Mouse (Mus musculus) embryonic facial prominence, embryonic 15.5 days (tissue): ENCODE results near the gene Slc12a4. TPM values are rescaled to one million over a fixed set of nuclear protein-coding genes. Genes with fewer than 3 reads are reported as not detected.

Experiments used
- ATAC-seq: fragments of 200-750 bp; cut with Nextera tagmentation; 2 replicates; pipeline ENCODE4 v1.8.0; 2017; ENCODE audit warnings: low read depth, moderate TSS enrichment; ENCODE audit not compliant: insufficient number of reproducible peaks, low FRiP score, low TSS enrichment
- H3K27ac ChIP-seq: fragments of 300-500 bp; sonication (generic); replicated peaks from 2 replicates; pipeline ENCODE4 v1.5.1; 2015; ENCODE audit warnings: mild to moderate bottlenecking, inconsistent platforms
- H3K27me3 ChIP-seq: fragments of 300-500 bp; sonication (generic); 2 replicates; pipeline ENCODE4 v1.6.1; 2015; ENCODE audit warnings: inconsistent platforms
- H3K36me3 ChIP-seq: fragments of 300-500 bp; sonication (generic); 2 replicates; pipeline ENCODE4 v1.6.1; 2015; ENCODE audit warnings: mild to moderate bottlenecking, inconsistent platforms
- H3K4me1 ChIP-seq: fragments of 300-500 bp; sonication (generic); 2 replicates; pipeline ENCODE4 v1.6.1; 2015; ENCODE audit warnings: inconsistent platforms
- H3K4me2 ChIP-seq: fragments of 300-500 bp; sonication (generic); replicated peaks from 2 replicates; pipeline ENCODE4 v1.6.1; 2015; ENCODE audit warnings: mild to moderate bottlenecking, inconsistent platforms
- H3K4me3 ChIP-seq: fragments of 300-500 bp; sonication (generic); replicated peaks from 2 replicates; pipeline ENCODE4 v1.5.1; 2015; ENCODE audit warnings: mild to moderate bottlenecking, inconsistent platforms
- H3K9ac ChIP-seq: fragments of 300-500 bp; sonication (generic); 2 replicates; pipeline ENCODE4 v1.6.1; 2015; ENCODE audit warnings: inconsistent platforms
- H3K9me3 ChIP-seq: fragments of 300-500 bp; sonication (generic); replicated peaks from 2 replicates; pipeline ENCODE4 v1.6.1; 2016; ENCODE audit warnings: inconsistent platforms
- WGBS: fragments of 180-500 bp; shearing (Covaris S2); methylation state at CpG from one replicate; pipeline ENCODE4 v1.1.7; 2015; 5-methylcytosine and 5-hydroxymethylcytosine counted together
- microRNA-seq: library from miRNA; unstranded; fragments of <30 nt; microRNA quantifications from one replicate; pipeline ENCODE4, GENCODE M21; 2016; ENCODE audit warnings: borderline number of aligned reads
- polyA plus RNA-seq: library from polyadenylated mRNA; unstranded; fragments of >200 nt; fragmentation: Nextera tagmentation; extraction: Ambion mirVana; gene quantifications from 2 replicates; pipeline ENCODE4 v1.2.1, GENCODE M21; 2015

Gene Slc12a4
- polyA plus RNA-seq, 1 experiment from 2014 or later, result 60.4 TPM

DNA sequence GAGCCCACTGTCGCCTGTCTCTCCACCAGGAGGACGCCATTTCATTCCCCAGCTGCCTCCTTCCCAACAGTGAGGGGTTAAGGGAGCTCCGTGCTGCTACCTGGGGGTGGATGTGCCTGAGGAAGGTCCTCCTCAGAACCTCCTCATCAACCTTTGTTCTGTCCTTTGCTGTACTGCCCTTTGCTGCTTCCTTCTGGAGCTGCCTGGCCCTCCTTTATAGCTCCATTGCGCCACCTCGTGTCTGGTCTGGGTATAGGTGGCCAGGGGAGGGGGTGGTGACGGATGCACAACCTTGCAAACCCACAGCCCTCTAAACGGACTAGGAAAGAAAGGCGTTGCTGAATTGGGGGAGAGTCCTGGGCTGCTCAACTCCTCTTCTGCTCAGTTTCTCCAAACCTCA lies 35.3 kb downstream of the Slc12a4 start:
- Histone ChIP-seq H3K9ac (no peak overlapping the region; the same call in 1 of the 2 replicates), H3K27ac (no peak overlapping the region), H3K36me3 (peaks cover 45% of the 10 kb centered on the region), H3K9me3 (no peaks in the 10 kb centered on the region), H3K4me3 (no peak overlapping the region), H3K4me2 (no peak overlapping the region), H3K27me3 (no peaks in the 10 kb centered on the region), H3K4me1 (peaks cover 3% of the 10 kb centered on the region; the same call in 1 of the 2 replicates)
- 18% methylated on average over 8 of the region's 8 CpGs for WGBS
- 0 out of 2 replicates have a peak, but pooled peaks have one; percentile 12 for ATAC-seq

- H3K27me3 ChIP-seq, result no peaks in the 10 kb centered on the region
- no peak overlapping the region for H3K27ac ChIP-seq
- no peak for ATAC-seq
- no peak overlapping the region for H3K4me3 ChIP-seq
- H3K9me3 ChIP-seq, result no peaks in the 10 kb centered on the region
- H3K36me3 ChIP-seq, result peaks cover 29% of the 10 kb centered on the region
- no peak overlapping the region for H3K4me2 ChIP-seq
- WGBS, result 60% methylated on average over 3 of the region's 3 CpGs
- no peaks in the 10 kb centered on the region for H3K4me1 ChIP-seq
- H3K9ac ChIP-seq, result no peak overlapping the region
Observed at GRCm38 (mm10) chr8:105925123-105925522, 40.8 kb downstream of the Slc12a4 start.

DNA sequence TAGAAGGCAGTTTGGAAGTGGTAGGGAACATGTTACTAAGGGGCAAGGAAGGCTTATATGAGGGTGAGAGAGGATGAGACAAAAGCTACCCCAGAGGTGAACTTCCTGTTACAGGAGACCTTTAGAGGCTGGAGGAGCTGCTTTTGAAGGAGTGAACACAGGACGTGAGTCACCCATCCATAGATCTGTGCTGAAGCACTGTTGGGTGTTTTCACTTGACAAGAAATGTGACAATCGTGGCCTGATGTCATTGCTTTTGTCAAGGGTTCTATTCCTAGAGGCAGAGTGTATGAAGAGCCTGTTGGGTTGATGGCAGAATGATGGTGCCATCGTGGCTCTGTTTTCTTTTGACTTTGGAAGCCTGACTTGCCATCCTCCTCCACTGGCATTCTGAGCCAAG lies 46.5 kb downstream of the Slc12a4 start:
- no peaks in the 10 kb centered on the region for H3K9me3 ChIP-seq
- no peaks in the 10 kb centered on the region for H3K4me1 ChIP-seq
- 92% methylated on average over 3 of the region's 3 CpGs for WGBS
- no peak overlapping the region for H3K4me2 ChIP-seq
- H3K4me3 ChIP-seq, result no peak overlapping the region
- H3K27me3 ChIP-seq, result no peaks in the 10 kb centered on the region
- peaks cover 37% of the 10 kb centered on the region for H3K36me3 ChIP-seq
- ATAC-seq, result no peak
- no peak overlapping the region for H3K9ac ChIP-seq
- H3K27ac ChIP-seq, result no peak overlapping the region

- H3K27ac ChIP-seq, result peak overlapping the region; percentile 91
- 25% methylated on average over 16 of the region's 16 CpGs for WGBS
- H3K4me3 ChIP-seq, result peak overlapping the region; percentile 93
- no peaks in the 10 kb centered on the region for H3K36me3 ChIP-seq
- peak overlapping the region; percentile 75 for H3K4me2 ChIP-seq
- no peaks in the 10 kb centered on the region for H3K27me3 ChIP-seq
- peak overlapping the region; percentile 100 for H3K9ac ChIP-seq
- H3K9me3 ChIP-seq, result no peaks in the 10 kb centered on the region
- H3K4me1 ChIP-seq, result peaks cover 10% of the 10 kb centered on the region; the same call in 1 of the 2 replicates
- no peak for ATAC-seq
Observed at GRCm38 (mm10) chr8:105900941-105901616, 64.8 kb downstream of the Slc12a4 start.

DNA sequence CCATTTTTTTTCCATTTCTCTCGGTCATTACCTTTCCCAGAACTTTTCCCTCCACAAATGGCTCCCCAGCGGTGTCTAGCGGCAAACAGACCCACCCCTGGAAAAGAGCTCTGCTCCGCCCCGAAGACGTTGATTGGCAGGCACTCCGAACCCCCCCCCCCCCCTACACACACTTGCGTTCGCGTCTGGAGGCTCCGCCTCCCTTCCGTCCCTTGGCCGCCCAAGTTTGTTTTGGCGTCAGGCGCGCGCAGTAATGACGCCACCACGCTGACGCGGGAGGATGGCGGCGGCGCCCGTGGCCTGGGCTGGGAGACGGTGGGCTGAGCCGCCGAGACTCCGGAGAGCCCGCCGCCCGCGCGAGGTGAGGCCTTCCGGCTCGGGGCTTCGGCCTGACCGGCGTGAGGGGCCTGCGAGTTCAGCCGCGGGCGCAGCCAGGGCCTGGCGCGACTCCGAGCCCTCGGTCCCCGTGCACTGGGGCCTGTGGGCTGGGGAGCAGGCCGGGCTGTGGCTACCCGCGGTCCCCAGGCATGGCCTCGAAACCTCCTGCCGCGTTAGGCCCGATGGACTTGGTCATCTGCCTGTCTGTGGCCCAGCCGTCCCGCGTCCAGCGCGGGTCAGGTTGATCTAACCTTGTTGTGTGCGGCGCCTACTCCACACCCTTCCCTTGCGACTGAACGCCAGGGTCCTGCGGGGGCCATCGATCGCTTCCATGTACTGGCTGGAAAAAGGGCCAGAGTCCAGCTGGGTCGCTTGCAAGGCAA lies 65.5 kb downstream of the Slc12a4 start, which contains the start of gene Pskh1:
TSS of gene Pskh1 (plus strand) at position 262 of the 761 bp plus-strand sequence.
- H3K9ac ChIP-seq, result peak within 1 kb of the TSS; percentile 100
- H3K27ac ChIP-seq, result peak within 1 kb of the TSS; percentile 91
- peaks cover 10% of the 10 kb centered on the region; the same call in 1 of the 2 replicates for H3K4me1 ChIP-seq
- ATAC-seq, result peak; percentile 93
- H3K4me3 ChIP-seq, result peak within 1 kb of the TSS; percentile 93
- peak within 1 kb of the TSS; percentile 75 for H3K4me2 ChIP-seq
- under 1% methylated on average over 68 of the region's 68 CpGs for WGBS
- no peaks in the 10 kb centered on the region for H3K9me3 ChIP-seq
- H3K36me3 ChIP-seq, result no peaks in the 10 kb centered on the region
- H3K27me3 ChIP-seq, result no peaks in the 10 kb centered on the region

GRCm38 (mm10) chr8:105897801-105898480 lies 68.0 kb downstream of the Slc12a4 start:
- Histone ChIP-seq H3K9ac (no peak overlapping the region), H3K27ac (no peak overlapping the region), H3K4me1 (peaks cover 16% of the 10 kb centered on the region), H3K4me2 (no peak overlapping the region), H3K27me3 (no peaks in the 10 kb centered on the region), H3K36me3 (peaks cover 14% of the 10 kb centered on the region), H3K4me3 (no peak overlapping the region), H3K9me3 (no peaks in the 10 kb centered on the region)
- no peak for ATAC-seq
- 73% methylated on average over 9 of the region's 9 CpGs for WGBS

Small RNA genes within 50 kb of the gene (microRNA-seq; reads per million reads assigned to microRNA genes)
- gene Mir7074, result not detected

Other genes with a start within 250 kb of the Slc12a4 start
- 21.9 and 23.1 TPM in 2 replicates for gene Gfod2, start 207.4 kb downstream of the Slc12a4 start, polyA plus RNA-seq
- 12.5 and 12.9 TPM in 2 replicates for gene Ranbp10, start 138.7 kb downstream of the Slc12a4 start, polyA plus RNA-seq
- gene Tsnaxip1, start 138.4 kb downstream of the Slc12a4 start, polyA plus RNA-seq, result 3.5 and 7.2 TPM in 2 replicates
- 44.9 and 46.9 TPM in 2 replicates for gene Cenpt, start 112.8 kb downstream of the Slc12a4 start, polyA plus RNA-seq
- gene Thap11, start 111.0 kb downstream of the Slc12a4 start, polyA plus RNA-seq, result 73.2 and 75.8 TPM in 2 replicates
- 150 and 188 TPM in 2 replicates for gene Nutf2, start 105.5 kb downstream of the Slc12a4 start, polyA plus RNA-seq
- gene Edc4, start 85.2 kb downstream of the Slc12a4 start, polyA plus RNA-seq, result 48.9 and 56.3 TPM in 2 replicates
- gene Nrn1l, start 72.5 kb downstream of the Slc12a4 start, polyA plus RNA-seq, result 1.7 and 1.8 TPM in 2 replicates
- 35.8 and 40.2 TPM in 2 replicates for gene Pskh1, start 65.7 kb downstream of the Slc12a4 start, polyA plus RNA-seq
- gene Ctrl, start 32.2 kb downstream of the Slc12a4 start, polyA plus RNA-seq, result 1.4 TPM in 2 replicates
- gene Psmb10, start 27.7 kb downstream of the Slc12a4 start, polyA plus RNA-seq, result 31.0 and 33.8 TPM in 2 replicates
- 2.8 and 3.3 TPM in 2 replicates for gene Lcat, start 22.7 kb downstream of the Slc12a4 start, polyA plus RNA-seq
- gene Dpep3, start 13.3 kb upstream of the Slc12a4 start, polyA plus RNA-seq, result not detected in 2 replicates
- 22.9 and 26.0 TPM in 2 replicates for gene Dus2, start 25.2 kb upstream of the Slc12a4 start, polyA plus RNA-seq
- 0.16 TPM in 1 of 2 replicates, not detected in the other for gene Dpep2nb, start 39.9 kb upstream of the Slc12a4 start, polyA plus RNA-seq
- gene Ddx28, start 45.8 kb upstream of the Slc12a4 start, polyA plus RNA-seq, result 17.2 and 17.5 TPM in 2 replicates
- 6.9 and 7.5 TPM in 2 replicates for gene Nfatc3, start 92.7 kb upstream of the Slc12a4 start, polyA plus RNA-seq
- 43.5 and 55.4 TPM in 2 replicates for gene Esrp2, start 170.9 kb upstream of the Slc12a4 start, polyA plus RNA-seq
- 17.3 and 18.6 TPM in 2 replicates for gene Pla2g15, start 184.3 kb upstream of the Slc12a4 start, polyA plus RNA-seq
- gene Slc7a6, start 202.8 kb upstream of the Slc12a4 start, polyA plus RNA-seq, result 44.0 and 49.2 TPM in 2 replicates
- gene Slc7a6os, start 244.8 kb upstream of the Slc12a4 start, polyA plus RNA-seq, result 33.3 and 39.6 TPM in 2 replicates
- 41.2 and 44.5 TPM in 2 replicates for gene Prmt7, start 244.8 kb upstream of the Slc12a4 start, polyA plus RNA-seq